ENCODE assay signal across 18 mouse cellular contexts in genomic region chr16:76413581-76413980, GRCm38 (mm10). TPM values are rescaled to one million over a fixed set of nuclear protein-coding genes. Genes with fewer than 3 reads are reported as not detected.
DNase-seq lines count a peak whose midpoint lies in the region; TF ChIP-seq lines count a peak whose summit lies in the region.
"Had no signal": no experiment of that assay in that cellular context is flagged by ENCODE, and none has a peak within 500 bp of the region (broad histone marks: within the 10 kb centered on the region; RNA-seq: fewer than 3 reads in every experiment).

No protein-coding gene starts in this region.

- no peaks in the 10 kb centered on the region for H3K4me1 ChIP-seq in kidney, adult 2 months (ENCODE audit: control insufficient read depth, insufficient read depth, low read length)
- H3K4me1 ChIP-seq: embryonic facial prominence, embryonic 10.5 days; embryonic facial prominence, embryonic 12.5 days; forebrain, embryonic 13.5 days; forebrain, embryonic 15.5 days had no signal

- H3K27me3 ChIP-seq in kidney, adult 2 months (replicated peaks; ENCODE audit: control insufficient read depth, insufficient read depth, low read length): no peaks in the 10 kb centered on the region
- H3K27me3 ChIP-seq: embryonic facial prominence, embryonic 12.5 days; forebrain, embryonic 13.5 days; forebrain, embryonic 15.5 days had no signal

- no peak overlapping the region for H3K27ac ChIP-seq in kidney, adult 2 months (ENCODE audit: insufficient read depth, low read depth, low read length)
- H3K27ac ChIP-seq: embryonic facial prominence, embryonic 10.5 days; embryonic facial prominence, embryonic 12.5 days; forebrain, embryonic 13.5 days; forebrain, embryonic 15.5 days had no signal

- DNase-seq in adrenal gland, adult 2 months: peak; percentile 60
- DNase-seq in adrenal gland, postnatal 4 days (ENCODE audit: low spot score in 2 of 2): no peak
- peak; percentile 50 for DNase-seq in kidney, adult 2 months
- DNase-seq in kidney, adult 11 months: no peak
- DNase-seq in adrenal gland, postnatal 10 days: peak; percentile 14
- peak; percentile 29 for DNase-seq in adrenal gland, postnatal 14 days
- no peak for DNase-seq in left cerebral cortex, postnatal 4 days
- DNase-seq in frontal cortex, postnatal 36 days (ENCODE audit: low spot score in 2 of 2): no peak
- DNase-seq: cerebellum, adult 11-12 months; cerebellum, adult 2 months; cerebellum, adult 9-10 months; cerebellum, postnatal 10 days; cerebellum, postnatal 25 days; forebrain, postnatal 0 days had no signal

- intact Hi-C loops in left cerebral cortex, postnatal 4 days (cut with DNase I): no loop called here

- WGBS in kidney, adult 2 months: 80% methylated on average over 8 of the region's 8 CpGs

- TF ChIP-seq POLR2A in kidney, adult 2 months (IDR thresholded peaks at IDR 0.05; ENCODE audit: low read depth, low read length): no peak

- no peaks in the 10 kb centered on the region for H3K36me3 ChIP-seq in kidney, adult 2 months (ENCODE audit: control insufficient read depth, insufficient read depth, low read length)
- H3K36me3 ChIP-seq: embryonic facial prominence, embryonic 10.5 days; embryonic facial prominence, embryonic 12.5 days; forebrain, embryonic 15.5 days had no signal

- H3K4me3 ChIP-seq in kidney, adult 2 months (ENCODE audit: insufficient read depth, low read depth, low read length): no peak overlapping the region
- H3K4me3 ChIP-seq: embryonic facial prominence, embryonic 10.5 days; embryonic facial prominence, embryonic 12.5 days; forebrain, embryonic 13.5 days; forebrain, embryonic 15.5 days had no signal

- no peak for TF ChIP-seq CTCF in kidney, adult 2 months (conservative IDR thresholded peaks at IDR 0.05; ENCODE audit: insufficient read depth, insufficient read length, low read depth, low read length)

RNA-seq across cellular contexts. Expression of gene Nrip1, which starts 40.0 kb away (rescaled TPM):
- 10 to 100 TPM; 80.3 to 95.3 TPM for total RNA-seq in adrenal gland, adult 2 months (2021)
- 7.6 and 7.7 TPM in 2 replicates for polyA plus RNA-seq in adrenal gland, adult 2 months (2012; rRNA removed)
- total RNA-seq in adrenal gland, postnatal 4 days (2021): 10 to 100 TPM; 89.2 to 89.5 TPM
- polyA plus RNA-seq in kidney, adult 2 months (2012; rRNA removed): 7.1 and 8.3 TPM in 2 replicates
- 10 to 100 TPM; 45.2 to 64.7 TPM for total RNA-seq in adrenal gland, postnatal 10 days (2021)
- total RNA-seq in adrenal gland, postnatal 14 days (2021): 65.2 and 66.5 TPM in 2 replicates
- 10 to 100 TPM; 94.0 to 98.7 TPM for total RNA-seq in left cerebral cortex, postnatal 4 days (2021)

Comparison
In these comparisons a context has a peak if more than half of its experiments do, and no peak if none do; other contexts are left out.
1. DNase-seq: peak in adrenal gland, adult 2 months (single experiment), kidney, adult 2 months (single experiment), adrenal gland, postnatal 10 days (single experiment) and adrenal gland, postnatal 14 days (single experiment); none in adrenal gland, postnatal 4 days (0 of 2), kidney, adult 11 months (single experiment), left cerebral cortex, postnatal 4 days (single experiment) and frontal cortex, postnatal 36 days (0 of 2).